In genomic region chr14:101559446-101559845, GRCm38 (mm10) we compare ENCODE assay signal across 21 mouse cellular contexts. TPM values are rescaled to one million over a fixed set of nuclear protein-coding genes. Genes with fewer than 3 reads are reported as not detected.
DNase-seq lines count a peak whose midpoint lies in the region; ATAC-seq and TF ChIP-seq lines count a peak whose summit lies in the region.
"Had no signal": no experiment of that assay in that cellular context is flagged by ENCODE, and none has a peak within 500 bp of the region (broad histone marks: within the 10 kb centered on the region; RNA-seq: fewer than 3 reads in every experiment).

No protein-coding gene starts in this region.

- no peak for TF ChIP-seq EP300 in CH12.LX (IDR thresholded peaks at IDR 0.05; ENCODE audit: low read length)

- no peak for TF ChIP-seq CTCF in CH12.LX (conservative IDR thresholded peaks at IDR 0.05 in 1 of 2, IDR thresholded peaks at IDR 0.05 in 1 of 2; ENCODE audit: low read depth in 2 of 2, low read length in 2 of 2)
- TF ChIP-seq CTCF in small intestine, adult 2 months (IDR thresholded peaks at IDR 0.05; ENCODE audit: extremely low read depth, insufficient read length, insufficient replicate concordance, low read depth, low read length) = no peak

- no peak overlapping the region for H3K9ac ChIP-seq in heart, embryonic 11.5 days (ENCODE audit: low read depth, low read length)
- H3K9ac ChIP-seq in CH12.LX (ENCODE audit: insufficient read depth, low read depth) = peak overlapping the region; percentile 13; the same call in 1 of the 2 replicates
- H3K9ac ChIP-seq: forebrain, embryonic 13.5 days; forebrain, postnatal 0 days; heart, embryonic 13.5 days; hindbrain, embryonic 12.5 days had no signal

- in situ Hi-C loops in CH12.LX (cut with MboI; ENCODE audit: low pct_ligation_motif_present, low pct_unique_long_range_greater_than_20kb, low sequenced_read_pairs) = no loop called here

- H3K4me3 ChIP-seq in heart, embryonic 11.5 days (ENCODE audit: low read depth, low read length) = no peak overlapping the region
- H3K4me3 ChIP-seq in CH12.LX (replicated peaks in 1 of 3; ENCODE audit: low read depth in 2 of 3, low read length in 2 of 3, poor library complexity in 1 of 3) = no peak overlapping the region
- H3K4me3 ChIP-seq in small intestine, adult 2 months (ENCODE audit: low read depth, low read length) = no peak overlapping the region; the same call in 1 of the 2 replicates
- H3K4me3 ChIP-seq: embryonic facial prominence, embryonic 10.5 days; forebrain, embryonic 13.5 days; heart, embryonic 13.5 days; hindbrain, embryonic 12.5 days had no signal

- TF ChIP-seq RAD21 in CH12.LX (IDR thresholded peaks at IDR 0.05; ENCODE audit: low read depth, low read length) = no peak

- intact Hi-C loops in gastrocnemius, postnatal 14 days (cut with DNase I; ENCODE audit: low total_unique reads) = no loop called here

- DNase-seq in heart, adult 11 months = peak; percentile 6
- DNase-seq in CH12.LX (ENCODE audit: extremely low read depth) = no peak
- DNase-seq in gastrocnemius, postnatal 14 days = no peak
- no peak for DNase-seq in thymus, postnatal 0 days (ENCODE audit: low spot score)
- no peak for DNase-seq in kidney, adult 18-20 months
- DNase-seq: adrenal gland, postnatal 10 days; cerebellum, adult 11 months; cerebellum, adult 9-10 months; cerebellum, postnatal 25 days; forebrain, postnatal 0 days; gastrocnemius, postnatal 25 days; heart, adult 18-20 months; heart, postnatal 36 days had no signal

- no peaks in the 10 kb centered on the region for H3K79me2 ChIP-seq in CH12.LX (replicated peaks; ENCODE audit: control insufficient read depth, extremely low read depth, insufficient read depth, poor library complexity, severe bottlenecking)

- H3K4me2 ChIP-seq in heart, embryonic 11.5 days = no peak overlapping the region
- peak overlapping the region; percentile 87 for H3K4me2 ChIP-seq in CH12.LX (ENCODE audit: insufficient read depth, low read depth, poor library complexity, severe bottlenecking)
- H3K4me2 ChIP-seq: forebrain, embryonic 13.5 days; heart, embryonic 13.5 days; hindbrain, embryonic 12.5 days had no signal

- dilution Hi-C loops in CH12.LX (cut with MboI; ENCODE audit: extremely low pct_ligation_motif_present, extremely low pct_unique_long_range_greater_than_20kb, low sequenced_read_pairs) = no loop called here

- H3K9me3 ChIP-seq in heart, embryonic 11.5 days (replicated peaks; ENCODE audit: control insufficient read depth, low read length) = no peaks in the 10 kb centered on the region
- H3K9me3 ChIP-seq in CH12.LX (replicated peaks; ENCODE audit: low read length) = no peaks in the 10 kb centered on the region
- H3K9me3 ChIP-seq: embryonic facial prominence, embryonic 10.5 days; forebrain, embryonic 13.5 days; heart, embryonic 13.5 days; hindbrain, embryonic 12.5 days had no signal

- no peak for TF ChIP-seq POLR2A in CH12.LX (IDR thresholded peaks at IDR 0.05; ENCODE audit: low read depth, low read length)
- no peak for TF ChIP-seq POLR2A in small intestine, adult 2 months (IDR thresholded peaks at IDR 0.05; ENCODE audit: low read depth, low read length)

- ATAC-seq in heart, embryonic 11.5 days (replicated peaks; ENCODE audit: insufficient number of reproducible peaks, low FRiP score, low TSS enrichment) = no peak
- ATAC-seq in granulocyte monocyte progenitor cell, adult 5-6 weeks (replicated peaks; ENCODE audit: poor library complexity, severe bottlenecking) = peak; percentile 54; the same call in 1 of the 2 replicates
- ATAC-seq: forebrain, embryonic 13.5 days; forebrain, postnatal 0 days; hindbrain, embryonic 16.5 days had no signal

- H3K36me3 ChIP-seq in heart, embryonic 11.5 days (ENCODE audit: control insufficient read depth, insufficient read depth, low read length) = no peaks in the 10 kb centered on the region
- H3K36me3 ChIP-seq in CH12.LX (replicated peaks in 1 of 2; ENCODE audit: control insufficient read depth in 1 of 2, insufficient read depth in 1 of 2, low read length in 1 of 2) = peaks cover 0 to 2% of the 10 kb centered on the region in 2 experiments
- no peaks in the 10 kb centered on the region for H3K36me3 ChIP-seq in small intestine, adult 2 months (ENCODE audit: control insufficient read depth, insufficient read depth, low read length)
- H3K36me3 ChIP-seq: embryonic facial prominence, embryonic 10.5 days; heart, embryonic 13.5 days; hindbrain, embryonic 12.5 days had no signal

- H3K27me3 ChIP-seq in heart, embryonic 11.5 days (ENCODE audit: control insufficient read depth, insufficient read depth, low read length) = no peaks in the 10 kb centered on the region
- H3K27me3 ChIP-seq in CH12.LX (replicated peaks) = no peaks in the 10 kb centered on the region
- no peaks in the 10 kb centered on the region for H3K27me3 ChIP-seq in small intestine, adult 2 months (ENCODE audit: control insufficient read depth, insufficient read depth, low read length)
- H3K27me3 ChIP-seq: forebrain, embryonic 13.5 days; heart, embryonic 13.5 days; hindbrain, embryonic 12.5 days had no signal

- H3K4me1 ChIP-seq in heart, embryonic 11.5 days (ENCODE audit: control insufficient read depth, insufficient read depth, low read length) = peaks cover 13% of the 10 kb centered on the region
- peaks cover 0 to 15% of the 10 kb centered on the region in 2 experiments; a peak in 2 of 4 replicates for H3K4me1 ChIP-seq in CH12.LX (ENCODE audit: control insufficient read depth in 1 of 2, insufficient read depth in 2 of 2)
- H3K4me1 ChIP-seq in small intestine, adult 2 months (ENCODE audit: control insufficient read depth, insufficient read depth, insufficient read length, low read length) = peaks cover 5% of the 10 kb centered on the region; the same call in 1 of the 2 replicates
- H3K4me1 ChIP-seq: embryonic facial prominence, embryonic 10.5 days had no signal

- H3K27ac ChIP-seq in heart, embryonic 11.5 days (ENCODE audit: low read depth, low read length) = no peak overlapping the region
- no peak overlapping the region for H3K27ac ChIP-seq in CH12.LX (ENCODE audit: insufficient read depth, low read depth)
- H3K27ac ChIP-seq in small intestine, adult 2 months (ENCODE audit: insufficient read depth, low read depth, low read length) = peak overlapping the region; percentile 53
- H3K27ac ChIP-seq: embryonic facial prominence, embryonic 10.5 days; forebrain, embryonic 13.5 days; heart, embryonic 13.5 days; hindbrain, embryonic 12.5 days had no signal

- WGBS in heart, embryonic 11.5 days (ENCODE audit: insufficient replicate concordance) = 77% methylated on average over 3 of the region's 3 CpGs
- 21% methylated on average over 3 of the region's 3 CpGs for whole genome bisulfite sequencing in small intestine, adult 2 months

TF ChIP-seq in CH12.LX, 34 proteins besides CTCF, POLR2A, EP300 and RAD21:
- TF ChIP-seq ELF1 (IDR thresholded peaks at IDR 0.05; ENCODE audit: low read depth, low read length) (no peak), MXI1 (IDR thresholded peaks at IDR 0.05; ENCODE audit: low read depth, low read length) (no peak), HCFC1 (IDR thresholded peaks at IDR 0.05; ENCODE audit: low read depth, low read length) (no peak), IRF4 (IDR thresholded peaks at IDR 0.05; ENCODE audit: low read depth, low read length) (no peak), GABPA (IDR thresholded peaks at IDR 0.05; ENCODE audit: insufficient replicate concordance, low read depth, low read length) (no peak), E2F4 (IDR thresholded peaks at IDR 0.05; ENCODE audit: insufficient replicate concordance, low read depth, low read length) (no peak), TBP (conservative IDR thresholded peaks at IDR 0.05; ENCODE audit: low read depth, low read length) (no peak), MAZ (IDR thresholded peaks at IDR 0.05; ENCODE audit: low read depth, low read length) (no peak), ETS1 (conservative IDR thresholded peaks at IDR 0.05; ENCODE audit: low read depth, low read length) (no peak), NELFE (IDR thresholded peaks at IDR 0.05; ENCODE audit: low read depth, low read length) (no peak), MEF2A (IDR thresholded peaks at IDR 0.05; ENCODE audit: borderline replicate concordance, low read depth, low read length) (no peak), USF2 (conservative IDR thresholded peaks at IDR 0.05; ENCODE audit: low read depth, low read length) (no peak), KAT2A (IDR thresholded peaks at IDR 0.05; ENCODE audit: insufficient replicate concordance, low read length) (no peak), ZNF384 (IDR thresholded peaks at IDR 0.05; ENCODE audit: low read depth, low read length) (no peak), RCOR1 (conservative IDR thresholded peaks at IDR 0.05; ENCODE audit: low read depth, low read length) (no peak), MAX (IDR thresholded peaks at IDR 0.05; ENCODE audit: low read length) (no peak), ZC3H11A (IDR thresholded peaks at IDR 0.05; ENCODE audit: low read depth, low read length) (no peak), NRF1 (IDR thresholded peaks at IDR 0.05; ENCODE audit: low read depth, low read length) (no peak), CHD2 (IDR thresholded peaks at IDR 0.05; ENCODE audit: low read length) (no peak)

RNA-seq across cellular contexts. Expression of gene Tbc1d4, which starts 49.5 kb away (rescaled TPM):
- polyA plus RNA-seq in heart, embryonic 11.5 days (2014; fragmentation: Nextera tagmentation; extraction: Ambion mirVana) = 15.0 and 16.3 TPM in 2 replicates
- 18.5 and 20.6 TPM in 2 replicates for total RNA-seq in CH12.LX (2012; rRNA removed)
- 72.9 and 76.5 TPM in 2 replicates for total RNA-seq in CH12.LX (2014; rRNA removed)
- polyA plus RNA-seq in CH12.LX (2012; ENCODE audit: insufficient read length, low read depth) = 64.3 and 71.0 TPM in 2 replicates
- 11.1 and 14.7 TPM in 2 replicates for total RNA-seq in granulocyte monocyte progenitor cell, adult 5-6 weeks (2014; fragmentation: Nextera tagmentation)
- total RNA-seq in granulocyte monocyte progenitor cell, adult 5-6 weeks (2017) = 6.2 and 10.2 TPM in 2 replicates
- 1.3 and 1.9 TPM in 2 replicates for polyA plus RNA-seq in small intestine, adult 2 months (2012; rRNA removed)
- total RNA-seq in gastrocnemius, postnatal 14 days (2021) = 10 to 100 TPM; 22.1 to 26.2 TPM
- polyA plus RNA-seq in thymus, postnatal 0 days (2015; fragmentation: Nextera tagmentation; extraction: Ambion mirVana) = 14.8 and 15.0 TPM in 2 replicates
